Comparison of ENCODE assay signal across 10 mouse cellular contexts in the genomic region with DNA sequence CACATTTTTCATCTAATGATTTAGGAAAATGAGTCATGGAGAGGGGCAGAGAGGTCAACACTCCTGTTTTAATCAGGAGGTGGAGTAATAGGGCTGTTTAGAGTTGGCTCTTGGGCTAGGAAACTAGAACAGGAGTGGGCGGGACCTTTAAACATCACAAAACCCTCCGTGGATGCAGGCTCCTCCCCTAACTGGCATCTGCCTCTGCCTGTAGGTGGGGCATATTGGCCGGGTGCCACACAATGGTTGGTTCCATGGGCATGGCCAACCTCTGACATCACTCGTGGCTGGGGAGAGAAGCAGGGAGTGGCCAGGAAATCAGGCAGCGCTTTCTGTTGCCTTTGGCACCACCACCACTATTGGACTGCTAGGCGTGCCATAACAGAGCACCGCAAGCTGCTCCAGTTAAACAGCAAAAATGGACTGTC.
DNase-seq lines count a peak whose midpoint lies in the region; ATAC-seq lines count a peak whose summit lies in the region.
"Had no signal": no experiment of that assay in that cellular context is flagged by ENCODE, and none has a peak within 500 bp of the region (broad histone marks: within the 10 kb centered on the region; RNA-seq: fewer than 3 reads in every experiment).

No protein-coding gene starts in this region.

- H3K4me1 ChIP-seq in hindbrain, embryonic 13.5 days (replicated peaks), result no peaks in the 10 kb centered on the region

- no peaks in the 10 kb centered on the region for H3K9me3 ChIP-seq in hindbrain, embryonic 13.5 days
- H3K9me3 ChIP-seq: megakaryocyte, embryonic 14.5 days had no signal

- H3K27me3 ChIP-seq in hindbrain, embryonic 13.5 days, result no peaks in the 10 kb centered on the region
- H3K27me3 ChIP-seq: megakaryocyte, embryonic 14.5 days had no signal

- WGBS in hindbrain, embryonic 13.5 days, result 85% methylated on average over 7 of the region's 7 CpGs

- no peak overlapping the region for H3K4me3 ChIP-seq in hindbrain, embryonic 13.5 days
- H3K4me3 ChIP-seq: heart, embryonic 13.5 days; megakaryocyte, embryonic 14.5 days had no signal

- H3K9ac ChIP-seq in hindbrain, embryonic 13.5 days, result no peak overlapping the region
- H3K9ac ChIP-seq: heart, embryonic 13.5 days had no signal

- peak; percentile 15 to 44; a peak in 2 of 4 replicates for ATAC-seq in hematopoietic stem cell, adult 5-6 weeks (replicated peaks in 1 of 2; ENCODE audit: insufficient read depth in 1 of 2, low FRiP score in 2 of 2, low TSS enrichment in 1 of 2, low read depth in 1 of 2, poor library complexity in 2 of 2, severe bottlenecking in 2 of 2)
- ATAC-seq in hindbrain, embryonic 13.5 days (ENCODE audit: low FRiP score), result no peak
- ATAC-seq in monocyte, adult 5-6 weeks (replicated peaks; ENCODE audit: insufficient number of reproducible peaks, low FRiP score, low TSS enrichment, poor library complexity, severe bottlenecking), result no peak

- H3K27ac ChIP-seq in hindbrain, embryonic 13.5 days, result no peak overlapping the region
- H3K27ac ChIP-seq: heart, embryonic 13.5 days had no signal

- peaks cover 70% of the 10 kb centered on the region for H3K36me3 ChIP-seq in hindbrain, embryonic 13.5 days

- no peak overlapping the region for H3K4me2 ChIP-seq in hindbrain, embryonic 13.5 days
- H3K4me2 ChIP-seq: heart, embryonic 13.5 days had no signal

- peak; percentile 57 for DNase-seq in gastrocnemius, adult 18-20 months (ENCODE audit: low spot score)
- no peak for DNase-seq in gastrocnemius, postnatal 4 days (ENCODE audit: low spot score in 2 of 2)
- peak; percentile 80 for DNase-seq in 416B (ENCODE audit: low read depth)
- DNase-seq in adrenal gland, postnatal 10 days, result peak; percentile 74
- DNase-seq in lung, postnatal 36 days, result peak; percentile 97

Comparison
In these comparisons a context has a peak if more than half of its experiments do, and no peak if none do; other contexts are left out.
1. DNase-seq: peak in gastrocnemius, adult 18-20 months (single experiment), 416B (single experiment), adrenal gland, postnatal 10 days (single experiment) and lung, postnatal 36 days (single experiment); none in gastrocnemius, postnatal 4 days (0 of 2).
2. ATAC-seq: peak in hematopoietic stem cell, adult 5-6 weeks (2 of 2); none in hindbrain, embryonic 13.5 days (single experiment) and monocyte, adult 5-6 weeks (single experiment).